Mouse (Mus musculus) ES-Bruce4 (cell line): ENCODE measurements around the gene Fkbp5. TPM values are rescaled to one million over a fixed set of nuclear protein-coding genes. Genes with fewer than 3 reads are reported as not detected.
A peak's percentile ranks its signal among the peaks of the same experiment; 100 is the strongest.

ENCODE experiments used
- H3K27ac ChIP-seq: 2 replicates; pipeline ENCODE4 v1.5.1; 2012; ENCODE audit warnings: low read length, inconsistent platforms; ENCODE audit not compliant: insufficient read depth
- H3K27me3 ChIP-seq: 2 replicates; pipeline ENCODE4 v1.6.1; 2012; ENCODE audit warnings: mild to moderate bottlenecking, low read length, inconsistent platforms; ENCODE audit not compliant: control insufficient read depth, poor library complexity, insufficient read depth, severe bottlenecking
- H3K36me3 ChIP-seq: 2 replicates; pipeline ENCODE4 v1.6.1; 2012; ENCODE audit warnings: inconsistent platforms, mild to moderate bottlenecking, low read length, moderate library complexity; ENCODE audit not compliant: control insufficient read depth, poor library complexity, insufficient read depth, severe bottlenecking
- H3K4me1 ChIP-seq: one replicate; pipeline ENCODE4 v1.8.1; 2011; ENCODE audit warnings: low read length; ENCODE audit not compliant: control insufficient read depth, insufficient read depth
- H3K4me3 ChIP-seq: 2 replicates; pipeline ENCODE4 v1.5.1; 2011; ENCODE audit warnings: low read depth, mild to moderate bottlenecking, low read length
- H3K9ac ChIP-seq: 2 replicates; pipeline ENCODE4 v1.6.1; 2012; ENCODE audit warnings: low read depth, mild to moderate bottlenecking, inconsistent platforms; ENCODE audit not compliant: poor library complexity, severe bottlenecking
- H3K9me3 ChIP-seq: replicated peaks from 2 replicates; pipeline ENCODE4 v1.6.1; 2012; ENCODE audit warnings: mild to moderate bottlenecking, low read length, inconsistent platforms; ENCODE audit not compliant: control insufficient read depth, poor library complexity, insufficient read depth, severe bottlenecking
- CTCF ChIP-seq: IDR thresholded peaks from one replicate; pipeline ENCODE4 v1.8.1; 2011; ENCODE audit warnings: low read depth, low read length
- EP300 ChIP-seq: IDR thresholded peaks from 2 replicates; pipeline ENCODE4 v1.6.1; 2011; ENCODE audit warnings: low read depth, low read length; ENCODE audit not compliant: insufficient read depth
- POLR2A ChIP-seq: IDR thresholded peaks from one replicate; pipeline ENCODE4 v1.8.1; 2011; ENCODE audit warnings: low read length; ENCODE audit not compliant: insufficient read depth
- polyA plus RNA-seq: library from polyadenylated mRNA; stranded (reverse); fragments of >200 nt; gene quantifications from 2 replicates; pipeline ENCODE4 v1.2.4, GENCODE M21; 2011; ENCODE audit warnings: low read depth; ENCODE audit not compliant: missing spikeins, insufficient read depth, insufficient read length

Gene Fkbp5
- polyA plus RNA-seq, 1 experiment = 67.1 TPM

GRCm38 (mm10) chr17:28502196-28502821 is 15.0 kb downstream of the Fkbp5 start:
- Histone ChIP-seq H3K27me3 (no peaks in the 10 kb centered on the region), H3K4me1 (peaks cover 7% of the 10 kb centered on the region), H3K9me3 (no peaks in the 10 kb centered on the region), H3K9ac (no peak overlapping the region), H3K36me3 (no peaks in the 10 kb centered on the region), H3K27ac (no peak overlapping the region), H3K4me3 (no peak overlapping the region)
- TF ChIP-seq CTCF (no peak), EP300 (no peak), POLR2A (no peak)

- no peak overlapping the region for H3K4me3 ChIP-seq
- H3K27ac ChIP-seq = peak overlapping the region; percentile 35
- no peaks in the 10 kb centered on the region for H3K27me3 ChIP-seq
- H3K4me1 ChIP-seq = peaks cover 2% of the 10 kb centered on the region
- H3K9me3 ChIP-seq = 0 out of 2 replicates have a peak, but pooled peaks cover 3% of the 10 kb centered on the region
- no peaks in the 10 kb centered on the region for H3K36me3 ChIP-seq
- no peak overlapping the region for H3K9ac ChIP-seq
- no peak for TF ChIP-seq POLR2A
- TF ChIP-seq EP300 = 0 out of 2 replicates have a peak, but pooled peaks have one; percentile 30
Observed at GRCm38 (mm10) chr17:28500465-28500864, 16.9 kb downstream of the Fkbp5 start.

- Histone ChIP-seq H3K9me3 (0 out of 2 replicates have a peak, but pooled peaks cover 3% of the 10 kb centered on the region), H3K9ac (no peak overlapping the region), H3K27me3 (no peaks in the 10 kb centered on the region), H3K36me3 (no peaks in the 10 kb centered on the region), H3K27ac (no peak overlapping the region), H3K4me3 (no peak overlapping the region), H3K4me1 (no peaks in the 10 kb centered on the region)
- TF ChIP-seq POLR2A (no peak), EP300 (no peak)
Observed at GRCm38 (mm10) chr17:28499190-28499589, 18.1 kb downstream of the Fkbp5 start.

GRCm38 (mm10) chr17:28495832-28496231 is 21.5 kb downstream of the Fkbp5 start:
- H3K9me3 ChIP-seq = 0 out of 2 replicates have a peak, but pooled peaks cover 3% of the 10 kb centered on the region
- no peak for TF ChIP-seq POLR2A
- no peak for TF ChIP-seq CTCF
- TF ChIP-seq EP300 = no peak
- no peak overlapping the region for H3K9ac ChIP-seq
- no peaks in the 10 kb centered on the region for H3K36me3 ChIP-seq
- H3K4me3 ChIP-seq = no peak overlapping the region
- H3K27ac ChIP-seq = no peak overlapping the region
- no peaks in the 10 kb centered on the region for H3K27me3 ChIP-seq
- no peaks in the 10 kb centered on the region for H3K4me1 ChIP-seq

GRCm38 (mm10) chr17:28491035-28491770 is 26.1 kb downstream of the Fkbp5 start:
- Histone ChIP-seq H3K27ac (no peak overlapping the region), H3K4me1 (peaks cover 6% of the 10 kb centered on the region), H3K9ac (no peak overlapping the region), H3K27me3 (no peaks in the 10 kb centered on the region), H3K36me3 (no peaks in the 10 kb centered on the region), H3K9me3 (no peaks in the 10 kb centered on the region), H3K4me3 (peak overlapping the region; percentile 7)
- TF ChIP-seq CTCF (no peak), POLR2A (no peak), EP300 (no peak)
